Mouse (Mus musculus) left cerebral cortex, postnatal 4 days (tissue): ENCODE measurements at regions not wholly inside any gene's neighbourhood (a gene's known extent, or its start where the extent isn't known, plus 50 kb on each side); places are given as distances from the start of the nearest gene placed in this dataset.
"Not testable (repeated sequence)": the region's sequence is repeated elsewhere in the genome, so short reads cannot be mapped to it uniquely, and the experiment has no call there.

ENCODE experiments used
- DNase-seq: peaks from one replicate; pipeline ENCODE4 v3.0.0-alpha.2; 2022
- intact Hi-C: fragments of 180-260 bp; cut with DNase I; formaldehyde crosslinking; loops from one replicate; pipeline ENCODE4 v1.15.1; 2025

DNA sequence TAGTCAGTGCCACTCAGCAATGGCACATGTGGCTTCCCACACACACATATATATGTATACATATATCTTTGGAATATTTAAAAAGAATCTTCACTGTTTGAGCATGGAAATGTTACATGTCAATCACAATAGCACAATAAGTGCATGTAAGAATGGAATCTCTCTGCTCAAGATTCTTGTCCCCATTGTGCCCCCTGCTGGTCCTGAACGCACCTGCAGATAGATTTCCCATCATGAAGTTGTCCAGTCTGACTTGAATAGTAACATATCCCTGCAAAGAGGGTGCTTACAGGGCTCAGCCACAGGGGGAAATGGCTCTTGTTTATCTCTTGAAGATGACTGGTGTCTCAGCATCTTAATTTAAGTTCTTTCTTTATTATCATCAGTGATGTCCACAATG lies 770.8 kb upstream of the Zfp386 start:
- intact Hi-C loops, DNase-seq: not testable (repeated sequence)

DNA sequence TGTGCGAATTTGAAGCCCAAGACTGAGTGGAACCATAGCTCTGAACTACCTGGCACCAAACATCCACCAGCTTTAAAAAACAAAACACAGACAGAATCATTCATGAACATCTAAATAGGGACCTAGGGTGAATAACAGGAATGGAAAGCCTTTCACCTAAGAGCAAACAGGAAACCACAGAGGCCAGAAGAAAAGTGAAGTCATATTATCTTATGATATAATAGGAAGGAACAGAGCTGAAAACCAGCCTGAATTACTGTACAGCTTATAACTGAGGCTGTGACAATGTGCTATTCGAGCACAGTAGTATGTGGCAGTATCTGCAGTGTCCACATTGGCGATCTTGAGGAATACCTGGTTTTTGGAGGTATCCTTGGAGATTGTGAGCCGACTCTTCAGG lies 753.8 kb upstream of the Zfp386 start:
- intact Hi-C loops, DNase-seq: not testable (repeated sequence)

DNA sequence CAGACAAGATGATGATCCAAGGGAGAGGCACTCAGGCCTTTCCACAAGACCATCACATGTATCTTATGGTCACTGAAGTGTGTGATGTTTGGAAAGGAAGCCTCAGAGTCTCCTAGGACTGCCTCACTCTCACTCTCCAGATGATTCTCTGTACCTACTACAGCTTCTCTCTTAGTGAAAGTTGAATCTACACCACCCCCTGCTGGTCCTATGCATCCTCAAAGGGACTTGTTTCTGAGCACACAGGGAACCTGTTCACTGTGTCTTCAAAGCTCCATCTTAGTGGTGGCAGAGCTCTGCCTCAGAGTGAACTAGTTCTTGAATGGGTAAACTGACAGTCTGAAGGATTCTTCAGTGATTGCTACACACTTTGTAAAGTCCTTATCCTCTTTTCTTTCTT lies 749.5 kb upstream of the Zfp386 start:
- intact Hi-C loops, DNase-seq: not testable (repeated sequence)

DNA sequence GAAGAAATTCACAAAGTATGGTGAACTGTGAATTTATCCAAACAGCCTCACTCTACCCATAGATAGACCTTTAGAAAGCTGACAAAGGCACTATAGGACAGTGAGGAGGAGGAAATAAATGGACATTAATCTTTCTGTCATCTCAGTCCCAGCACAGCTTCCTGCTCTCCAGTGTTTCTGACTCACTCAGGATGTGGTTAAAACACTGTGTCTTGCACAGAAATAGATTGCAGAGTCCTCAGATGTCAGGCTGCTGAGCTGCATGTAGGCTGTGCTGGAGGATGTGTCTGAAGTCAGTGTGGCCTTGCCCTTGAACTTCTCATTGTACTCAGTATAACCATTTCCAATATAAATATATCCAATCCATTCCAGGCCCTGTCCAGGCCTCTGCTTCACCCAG lies 735.6 kb upstream of the Zfp386 start:
- intact Hi-C loops: no loop called here
- no peak for DNase-seq

DNA sequence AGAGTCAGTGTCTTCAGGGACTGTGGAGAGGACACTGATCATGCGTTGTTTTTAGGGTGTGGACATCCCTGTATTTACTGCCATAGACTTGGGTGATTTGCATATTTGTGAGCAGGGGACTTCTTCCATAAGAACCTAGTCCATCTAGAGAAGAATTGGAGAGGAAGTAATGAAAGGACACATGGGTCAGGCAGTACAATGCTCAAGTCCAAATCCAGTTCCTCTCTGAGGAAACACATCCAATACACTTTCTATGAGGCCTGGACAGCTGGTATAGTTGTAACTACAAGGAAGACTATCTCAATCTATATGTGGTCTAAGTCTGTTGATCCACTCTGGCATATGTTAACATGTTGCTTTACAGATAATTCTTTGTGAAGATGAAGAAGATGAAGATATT lies 734.9 kb upstream of the Zfp386 start:
- intact Hi-C loops, DNase-seq: not testable (repeated sequence)

DNA sequence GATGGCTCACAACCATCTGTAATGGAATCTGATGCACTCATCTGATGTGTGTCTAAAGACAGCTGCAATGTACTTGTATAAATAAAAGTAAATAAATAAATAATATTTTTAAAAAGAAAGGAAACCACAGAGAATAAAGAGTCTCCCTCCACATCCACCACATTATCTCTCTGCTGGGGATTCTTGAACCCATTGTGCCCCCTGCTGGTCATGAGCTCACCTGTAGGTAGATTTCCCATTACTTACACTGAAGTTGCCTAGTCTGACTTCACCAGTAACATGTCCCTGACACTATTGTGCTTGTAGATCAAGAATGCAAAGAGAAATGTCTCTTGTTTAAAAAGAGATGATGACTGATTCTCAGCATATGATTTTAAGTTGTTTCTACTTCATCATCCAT lies 726.9 kb upstream of the Zfp386 start:
- DNase-seq, intact Hi-C loops: not testable (repeated sequence)

DNA sequence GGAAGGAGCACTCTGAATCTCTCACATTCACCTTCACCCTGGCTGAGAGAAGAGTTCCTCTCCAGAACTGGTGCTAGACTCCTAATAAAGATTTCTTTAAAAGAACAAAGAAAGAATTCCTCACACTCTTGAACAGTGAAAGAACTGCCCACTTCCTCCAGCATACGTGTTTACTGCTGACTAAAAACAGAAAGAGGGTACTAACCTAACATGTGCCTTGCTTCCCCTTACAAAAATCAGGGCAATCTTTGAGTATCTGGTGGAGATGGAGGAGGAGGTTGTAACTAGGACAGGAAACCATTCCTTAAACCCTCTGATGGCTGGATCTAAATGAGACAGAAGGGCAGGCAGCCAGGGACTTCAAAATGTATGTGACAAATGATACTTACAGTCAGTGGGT lies 719.1 kb upstream of the Zfp386 start:
- intact Hi-C loops: no loop called here
- DNase-seq: no peak

DNA sequence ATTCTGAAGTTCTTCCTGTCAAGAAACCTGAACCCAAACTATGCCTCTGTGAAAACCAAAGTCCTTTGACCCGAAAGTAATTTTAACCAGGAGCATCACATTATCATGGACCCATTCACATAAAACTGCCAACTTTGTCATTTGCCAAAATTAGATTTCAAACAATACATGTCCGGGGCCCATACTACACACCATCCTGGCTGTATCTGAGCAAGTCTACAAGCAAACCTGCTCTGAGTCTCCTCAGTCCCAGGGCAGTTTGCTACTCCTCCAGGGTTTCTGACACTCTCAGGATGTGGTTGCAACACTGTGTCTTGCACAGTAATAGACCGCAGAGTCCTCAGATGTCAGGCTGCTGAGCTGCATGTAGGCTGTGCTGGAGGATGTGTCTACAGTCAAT lies 712.8 kb upstream of the Zfp386 start:
- DNase-seq, intact Hi-C loops: not testable (repeated sequence)

DNA sequence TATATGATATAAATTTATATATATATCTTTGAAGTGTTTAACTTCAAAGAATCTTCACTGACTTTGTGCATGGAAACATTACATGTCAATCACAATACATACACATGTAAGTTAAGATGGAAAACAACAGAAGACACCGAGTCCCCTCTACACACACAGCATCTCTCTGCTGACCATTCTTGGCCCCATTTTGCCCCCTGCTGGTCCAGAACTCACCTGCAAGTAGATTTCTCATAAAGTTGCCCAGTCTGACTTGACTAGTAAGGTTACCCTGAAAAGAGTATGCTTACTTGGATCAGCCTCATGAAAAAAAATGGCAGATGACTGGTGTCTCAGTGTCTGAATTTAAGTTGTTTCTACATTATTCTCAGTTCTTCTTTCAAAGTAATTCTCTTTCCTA lies 710.9 kb upstream of the Zfp386 start:
- intact Hi-C loops: no loop called here
- DNase-seq: no peak

DNA sequence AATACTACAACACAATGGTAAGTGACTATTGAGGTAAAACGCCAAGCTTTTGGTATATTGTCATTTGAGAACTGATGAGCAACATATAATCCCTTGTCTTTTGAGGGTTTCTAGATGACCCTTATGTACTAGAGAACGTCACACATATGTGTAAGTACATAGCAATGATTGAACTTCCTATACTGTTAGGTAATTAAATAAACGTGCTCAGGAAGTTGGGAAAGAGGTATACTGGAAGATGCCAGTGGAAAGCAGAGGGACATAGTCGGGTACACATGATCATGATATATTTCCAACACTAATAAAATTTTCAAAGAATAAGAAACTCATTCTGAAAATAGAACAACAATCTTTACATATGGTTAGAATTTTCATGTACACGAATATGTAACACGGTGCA lies 701.4 kb upstream of the Zfp386 start:
- intact Hi-C loops, DNase-seq: not testable (repeated sequence)

DNA sequence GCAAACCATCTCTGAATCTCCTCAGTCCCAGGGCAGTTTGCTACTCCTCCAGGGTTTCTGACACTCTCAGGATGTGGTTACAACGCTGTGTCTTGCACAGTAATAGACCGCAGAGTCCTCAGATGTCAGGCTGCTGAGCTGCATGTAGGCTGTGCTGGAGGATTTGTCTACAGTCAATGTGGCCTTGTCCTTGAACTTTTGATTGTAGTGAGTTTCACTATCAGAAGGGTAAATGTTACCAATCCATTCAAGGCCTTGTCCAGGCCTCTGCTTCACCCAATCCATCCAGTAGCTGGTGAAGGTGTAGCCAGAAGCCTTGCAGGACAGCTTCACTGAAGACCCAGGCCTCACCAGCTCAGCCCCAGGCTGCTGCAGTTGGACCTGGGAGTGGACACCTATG lies 688.5 kb upstream of the Zfp386 start:
- intact Hi-C loops, DNase-seq: not testable (repeated sequence)

DNA sequence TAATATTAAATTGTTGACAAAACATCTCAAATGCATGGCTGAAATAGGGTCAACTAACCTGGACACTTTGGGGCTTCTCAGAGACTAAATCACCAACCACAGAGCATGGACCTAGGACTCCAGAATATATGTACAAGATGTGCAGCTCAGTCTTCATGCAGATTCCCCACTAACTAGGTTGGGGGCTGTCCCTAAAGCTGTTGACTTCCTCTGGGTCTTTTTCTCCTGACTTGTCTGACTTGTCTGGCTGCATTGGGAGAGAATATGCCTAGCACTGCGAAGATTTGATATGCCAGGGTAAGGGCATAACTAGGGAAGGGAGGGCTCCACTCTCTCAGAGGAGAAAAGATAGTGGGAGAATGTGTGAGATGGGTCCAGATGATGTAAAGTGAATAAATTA lies 681.9 kb upstream of the Zfp386 start:
- DNase-seq, intact Hi-C loops: not testable (repeated sequence)

DNA sequence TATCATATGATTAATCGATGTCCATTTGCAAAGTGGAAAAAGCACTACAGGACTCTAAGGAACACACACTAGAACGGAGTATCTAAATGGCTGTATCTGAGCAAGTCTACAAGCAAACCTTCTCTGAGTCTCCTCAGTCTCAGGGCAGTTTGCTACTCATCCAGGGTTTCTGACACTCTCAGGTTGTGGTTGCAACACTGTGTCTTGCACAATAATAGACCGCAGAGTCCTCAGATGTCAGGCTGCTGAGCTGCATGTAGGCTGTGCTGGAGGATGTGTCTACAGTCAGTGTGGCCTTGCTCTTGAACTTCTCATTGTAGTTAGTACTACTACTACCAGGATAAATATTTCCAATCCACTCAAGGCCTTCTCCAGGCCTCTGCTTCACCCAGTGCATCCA lies 675.7 kb upstream of the Zfp386 start:
- DNase-seq, intact Hi-C loops: not testable (repeated sequence)

DNA sequence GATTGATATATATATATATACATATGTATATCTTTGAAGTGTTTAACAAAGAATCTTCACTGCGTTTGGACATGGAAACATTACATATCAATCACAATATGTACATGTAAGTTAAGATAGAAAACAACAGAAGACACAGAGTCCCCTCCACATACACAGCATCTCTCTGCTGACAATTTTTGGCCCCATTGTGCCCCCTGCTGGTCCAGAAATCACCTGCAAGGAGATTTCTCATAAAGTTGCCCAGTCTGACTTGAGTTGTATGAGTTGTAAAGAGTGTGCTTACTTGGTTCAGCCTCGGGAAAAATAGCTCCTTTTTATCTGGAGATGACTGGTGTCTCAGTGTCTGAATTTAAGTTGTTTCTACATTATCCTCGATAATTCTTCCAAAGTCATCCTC lies 674.5 kb upstream of the Zfp386 start:
- intact Hi-C loops, DNase-seq: not testable (repeated sequence)

DNA sequence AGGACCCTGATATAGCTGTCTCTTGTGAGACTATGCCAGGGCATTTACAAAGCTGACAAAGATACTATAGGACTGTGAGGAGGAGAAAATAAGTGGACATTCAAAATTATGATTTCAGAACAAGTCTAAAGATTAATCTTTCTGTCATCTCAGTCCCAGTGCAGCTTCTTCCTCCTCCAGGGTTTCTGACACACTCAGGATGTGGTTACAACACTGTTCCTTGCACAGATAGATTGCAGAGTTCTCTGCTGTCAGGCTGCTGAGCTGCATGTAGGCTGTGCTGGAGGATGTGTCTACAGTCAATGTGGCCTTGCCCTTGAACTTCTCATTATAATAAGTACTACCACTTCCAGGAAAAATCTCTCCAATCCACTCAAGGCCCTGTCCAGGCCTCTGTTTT lies 661.0 kb upstream of the Zfp386 start:
- DNase-seq, intact Hi-C loops: not testable (repeated sequence)

DNA sequence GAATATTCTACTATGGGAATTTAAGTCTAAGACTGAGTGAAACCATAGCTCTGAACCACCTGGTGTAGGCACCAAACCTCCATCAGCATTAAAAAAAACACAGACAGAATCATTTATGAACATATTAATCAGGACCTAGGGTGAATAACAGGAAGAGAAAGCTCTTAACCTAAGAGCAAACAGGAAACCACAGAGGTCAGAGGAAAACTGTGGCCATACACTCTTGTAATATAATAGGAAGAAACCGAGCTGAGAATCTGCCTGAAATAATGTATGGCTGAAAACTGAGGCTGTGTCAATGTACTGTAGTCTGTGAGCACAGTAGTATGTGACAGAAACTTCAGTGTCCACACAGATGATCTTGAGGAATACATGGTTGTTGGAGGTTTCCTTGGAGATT lies 643.4 kb upstream of the Zfp386 start:
- no peak for DNase-seq
- intact Hi-C loops: no loop called here

DNA sequence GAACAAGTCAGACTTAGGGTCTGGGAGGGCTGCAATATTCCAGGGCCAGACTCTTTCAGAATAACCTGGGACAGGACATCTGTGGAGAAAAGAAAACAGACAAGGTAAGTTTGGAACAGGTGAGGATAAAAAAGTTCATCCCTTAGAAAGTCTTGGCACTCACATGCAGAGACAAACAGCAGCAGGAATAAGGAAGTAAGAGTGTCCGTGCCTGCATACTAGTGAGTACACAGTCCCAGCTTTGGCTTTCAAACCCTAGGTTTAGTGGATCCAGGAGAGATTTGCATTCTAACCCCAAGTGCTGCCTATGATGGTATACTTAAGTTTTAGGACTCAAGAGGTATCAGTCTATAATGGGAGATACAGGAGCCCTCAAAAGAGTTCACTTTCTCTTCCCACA lies 642.9 kb upstream of the Zfp386 start:
- no peak for DNase-seq
- intact Hi-C loops: no loop called here

DNA sequence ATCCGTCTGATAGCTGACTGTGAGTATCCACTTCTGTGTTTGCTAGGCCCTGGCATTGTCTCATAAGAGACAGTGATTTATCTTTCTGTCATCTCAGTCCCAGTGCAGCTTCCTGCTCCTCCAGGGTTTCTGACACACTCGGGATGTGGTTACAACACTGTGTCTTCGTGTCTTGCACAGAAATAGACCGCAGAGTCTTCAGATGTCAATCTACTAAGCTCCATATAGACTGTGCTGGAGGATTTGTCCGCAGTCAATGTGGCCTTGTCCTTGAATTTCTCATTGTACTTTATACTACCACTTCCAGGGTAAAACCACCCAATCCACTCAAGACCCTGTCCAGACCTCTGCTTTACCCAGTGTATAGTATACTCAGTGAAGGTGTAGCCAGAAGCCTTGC lies 601.3 kb upstream of the Zfp386 start:
- DNase-seq, intact Hi-C loops: not testable (repeated sequence)

DNA sequence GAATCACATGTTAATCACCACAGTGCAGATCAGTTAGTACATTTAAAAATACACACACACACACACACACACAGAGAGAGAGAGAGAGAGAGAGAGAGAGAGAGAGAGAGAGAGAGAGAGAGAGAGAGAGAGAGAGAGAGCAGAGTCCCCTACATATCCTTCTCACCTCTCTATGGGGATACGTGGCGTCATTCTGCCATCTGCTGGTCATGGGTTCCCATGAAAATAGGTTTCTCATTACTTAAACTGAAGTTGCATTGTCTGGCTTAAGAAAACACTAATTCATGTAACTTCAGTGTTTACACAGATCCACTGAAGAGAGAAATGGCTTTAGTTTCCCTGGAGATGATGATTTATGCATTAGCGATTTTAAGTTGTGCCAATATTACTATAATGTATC lies 594.9 kb upstream of the Zfp386 start:
- DNase-seq, intact Hi-C loops: not testable (repeated sequence)

DNA sequence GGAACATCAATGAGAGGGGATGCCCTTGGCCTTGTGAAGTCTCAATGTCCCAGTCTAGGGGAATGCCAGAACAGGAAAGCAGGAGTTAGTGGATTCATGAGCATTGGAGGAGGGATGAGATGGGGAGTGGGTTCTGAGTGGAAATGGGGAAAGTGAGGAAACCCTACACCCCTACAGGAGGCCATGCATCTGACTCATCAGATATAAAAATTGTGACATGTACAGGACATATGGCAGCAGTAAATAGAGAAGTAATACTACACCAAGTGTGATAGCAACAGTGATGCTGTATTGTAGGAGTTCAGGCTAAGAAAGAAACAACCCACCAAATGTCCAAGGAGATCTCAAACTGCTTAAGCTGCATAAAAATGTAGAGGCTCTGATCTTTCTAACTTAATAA lies 582.7 kb upstream of the Zfp386 start:
- DNase-seq, intact Hi-C loops: not testable (repeated sequence)

DNA sequence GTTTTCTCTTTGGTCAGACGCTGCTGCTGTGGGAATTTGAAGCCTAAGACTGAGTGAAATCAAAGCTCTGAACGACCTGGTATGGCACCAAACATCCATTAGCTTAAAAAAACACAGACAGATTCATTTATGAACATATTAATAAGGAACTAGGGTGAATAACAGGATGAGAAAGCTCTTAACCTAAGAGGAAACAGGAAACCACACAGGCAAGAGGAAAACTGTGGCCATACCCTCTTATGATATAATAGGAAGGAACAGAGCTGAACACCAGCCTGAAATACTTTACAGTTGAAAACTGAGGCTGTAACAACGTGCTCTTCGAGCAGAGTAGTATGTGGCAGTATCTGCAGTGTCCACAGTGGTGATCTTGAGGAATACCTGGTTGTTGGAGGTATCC lies 579.5 kb upstream of the Zfp386 start:
- DNase-seq, intact Hi-C loops: not testable (repeated sequence)

DNA sequence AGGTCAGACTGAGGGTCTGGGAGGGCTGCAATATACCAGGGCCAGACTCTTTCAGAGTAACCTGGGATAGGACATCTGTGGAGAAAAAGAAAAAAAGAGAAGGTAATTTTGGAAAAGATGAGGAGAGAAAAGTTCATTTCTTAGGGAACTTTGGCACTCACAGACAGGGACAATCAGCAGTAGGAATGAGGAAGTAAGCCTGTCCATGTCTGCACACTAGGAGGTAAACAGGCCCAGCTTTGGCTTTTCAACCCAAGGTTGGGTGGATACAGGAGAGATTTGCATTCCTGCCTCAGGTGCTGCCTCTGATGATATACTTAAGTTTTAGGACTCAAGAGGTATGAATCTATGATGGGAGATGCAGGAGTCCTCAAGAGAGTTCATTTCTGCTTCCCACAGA lies 579.0 kb upstream of the Zfp386 start:
- DNase-seq, intact Hi-C loops: not testable (repeated sequence)

DNA sequence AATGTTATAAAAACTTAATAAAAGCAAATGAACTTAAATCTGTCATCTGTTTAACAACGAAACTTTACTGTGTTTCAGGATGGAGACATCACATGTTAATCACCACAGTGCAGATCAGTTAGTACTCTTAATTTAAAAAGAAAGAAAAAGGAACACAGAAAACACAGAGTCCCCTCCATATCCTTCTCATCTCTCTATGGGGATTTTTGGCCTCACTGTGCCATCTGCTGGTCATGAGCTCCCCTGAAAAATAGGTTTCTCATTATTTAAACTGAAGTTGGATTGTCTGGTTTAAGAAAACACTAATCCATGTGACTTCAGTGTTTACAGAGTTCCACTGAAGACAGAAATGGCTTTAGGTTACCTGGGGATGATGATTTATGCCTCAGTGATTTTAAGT lies 548.7 kb upstream of the Zfp386 start:
- intact Hi-C loops: no loop called here
- DNase-seq: no peak

DNA sequence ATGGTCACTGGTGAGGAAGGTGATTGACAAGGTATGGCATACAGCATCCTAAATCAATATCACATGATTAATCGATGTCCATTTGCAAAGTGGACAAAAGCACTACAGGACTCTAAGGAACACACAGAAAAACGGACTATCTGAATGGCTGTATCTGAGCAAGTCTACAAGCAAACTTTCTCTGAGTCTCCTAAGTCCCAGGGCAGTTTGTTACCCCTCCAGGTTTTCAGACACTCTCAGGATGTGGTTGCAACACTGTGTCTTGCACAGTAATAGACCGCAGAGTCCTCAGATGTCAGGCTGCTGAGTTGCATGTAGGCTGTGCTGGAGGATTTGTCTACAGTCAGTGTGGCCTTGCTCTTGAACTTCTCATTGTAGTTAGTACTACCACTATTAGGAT lies 540.2 kb upstream of the Zfp386 start:
- DNase-seq, intact Hi-C loops: not testable (repeated sequence)
